Mouse (Mus musculus) thymus, adult 18-20 months (tissue): ENCODE measurements around the gene Katnal1.

Experiments used
- DNase-seq, 2 experiments: peaks; one replicate each; pipeline ENCODE4 v3.0.0; 2022; ENCODE audit warnings: mixed read lengths in 2 of 2

The Katnal1 gene

DNA sequence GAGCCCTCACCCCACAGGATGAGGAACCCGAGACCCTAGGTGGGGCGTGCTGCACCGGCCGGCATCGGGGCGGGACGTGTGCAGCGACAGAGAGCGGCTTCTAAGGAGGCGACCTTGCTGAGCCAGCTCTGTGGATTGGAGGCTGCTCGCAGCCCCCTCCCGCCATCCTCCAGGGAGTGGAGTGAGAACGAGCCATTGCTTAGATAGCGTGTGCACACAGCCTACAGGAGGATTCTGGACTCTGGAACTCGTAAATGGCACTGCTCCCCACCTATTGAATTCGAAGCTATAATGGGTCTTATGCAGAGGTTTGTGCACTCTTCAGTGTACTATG lies at the start of gene Katnal1:
Gene Katnal1, minus strand, starts transcription at position 205 of the 334 bp plus-strand sequence.
- DNase-seq = no peak

DNA sequence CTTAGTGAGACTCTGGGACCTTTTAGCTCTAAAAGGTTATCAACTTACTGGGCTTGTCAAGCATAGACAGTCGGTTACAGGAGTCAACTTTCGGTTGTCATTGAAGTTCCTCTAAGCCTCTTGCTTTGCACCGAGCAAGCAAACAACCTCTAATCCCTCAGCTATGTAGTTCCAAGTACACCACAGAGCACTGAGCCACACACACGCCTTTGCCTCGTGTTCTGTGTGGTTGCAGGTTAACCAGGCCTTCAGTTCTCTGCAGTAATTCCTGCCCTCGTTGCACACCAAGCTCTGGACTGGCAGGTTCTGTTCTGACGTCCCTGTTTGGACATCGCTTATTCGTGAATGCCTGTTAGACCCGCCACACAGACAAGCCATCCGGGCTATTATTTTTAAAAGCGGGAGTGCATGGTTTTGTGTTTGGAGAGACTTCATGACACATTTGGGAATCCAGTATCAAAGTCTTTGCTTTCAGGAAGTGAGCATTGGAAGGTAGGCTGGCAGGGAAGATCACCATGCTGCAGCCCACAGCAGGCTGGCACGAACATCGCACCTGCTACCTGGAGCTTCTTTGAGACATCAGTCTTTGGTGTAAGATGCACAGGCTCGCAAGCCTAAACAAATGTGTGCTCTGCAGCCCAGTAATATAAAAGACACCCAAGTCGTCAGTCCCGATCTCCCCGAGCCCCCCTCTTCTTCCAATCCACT lies 49.5 kb upstream of the Katnal1 start:
- peak in 1 of 2 experiments; percentile 66 for DNase-seq

DNA sequence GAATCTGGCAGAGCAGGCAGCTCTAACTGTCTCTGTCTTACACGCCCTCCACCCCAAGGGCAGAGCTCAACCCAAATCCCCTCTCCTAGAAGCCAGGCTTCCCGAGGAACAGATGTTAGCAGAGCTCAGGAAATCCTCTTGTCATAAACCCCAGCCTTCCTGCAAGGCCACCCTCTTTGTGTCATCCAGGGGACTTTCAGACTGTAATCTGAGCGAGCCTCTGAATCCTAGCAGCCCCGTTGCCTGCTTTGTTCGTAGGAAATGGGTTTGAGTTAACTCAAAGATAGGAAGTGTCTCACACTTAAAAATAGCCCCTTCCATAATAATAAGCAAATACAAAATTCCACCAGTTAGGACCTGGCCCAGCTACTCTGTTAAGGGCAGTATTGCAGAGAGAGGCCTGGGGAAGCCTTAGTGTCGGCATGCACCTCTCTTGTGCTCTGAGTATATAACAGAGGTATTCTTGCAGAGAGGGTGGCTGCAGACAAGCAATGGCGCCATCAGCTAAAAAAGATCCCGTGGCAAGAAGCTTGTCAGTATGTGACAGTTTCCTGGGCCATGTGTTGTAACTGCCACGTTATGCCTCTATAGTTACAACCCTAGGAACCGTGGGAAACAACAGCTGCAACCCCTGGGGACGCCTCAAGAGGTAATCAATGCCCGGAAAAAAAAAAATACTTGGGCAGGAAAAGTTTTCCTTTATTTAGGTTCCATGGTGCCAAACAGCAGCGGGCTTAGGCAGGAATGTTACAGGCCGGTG lies 48.8 kb upstream of the Katnal1 start:
- DNase-seq = peak in 1 of 2 experiments; percentile 63

DNA sequence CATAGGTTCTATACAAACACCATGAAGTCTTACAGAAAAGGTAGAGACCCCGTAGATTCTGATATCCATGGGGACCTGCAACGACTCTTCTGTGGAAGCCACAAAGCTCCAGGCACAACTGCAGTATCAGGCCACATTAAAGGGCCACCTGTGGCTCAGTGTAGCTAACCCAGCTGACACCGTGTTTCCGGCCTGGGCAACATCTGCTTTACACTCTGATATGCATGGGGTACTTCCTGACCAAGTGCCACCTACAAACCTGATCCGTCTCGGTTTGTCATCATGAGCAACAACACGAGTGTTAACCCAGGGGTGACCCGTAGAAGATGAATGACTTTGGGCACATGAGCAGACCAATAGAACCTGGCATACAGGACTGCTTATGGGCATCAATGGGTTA lies 47.8 kb upstream of the Katnal1 start:
- DNase-seq = peak; percentile 84 to 93

DNA sequence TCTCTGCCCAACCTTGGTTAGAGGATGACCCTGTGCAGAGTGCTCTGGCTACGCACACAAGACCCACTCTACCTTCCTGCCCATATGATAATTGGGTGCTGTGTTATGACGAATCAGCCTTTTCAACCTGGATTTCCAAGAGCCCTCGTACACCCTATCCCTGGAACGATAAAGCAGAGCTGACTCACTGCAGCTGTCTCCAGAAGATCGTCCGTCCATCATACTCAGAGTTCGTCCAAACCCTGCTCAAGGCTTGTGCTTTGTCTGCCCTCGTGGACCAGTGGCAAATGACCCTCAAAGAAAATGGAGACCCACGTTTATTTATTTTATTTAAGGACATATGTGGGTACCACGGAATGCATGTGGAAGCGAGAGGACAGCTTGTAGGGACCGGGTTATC lies 45.9 kb upstream of the Katnal1 start:
- DNase-seq = no peak

DNA sequence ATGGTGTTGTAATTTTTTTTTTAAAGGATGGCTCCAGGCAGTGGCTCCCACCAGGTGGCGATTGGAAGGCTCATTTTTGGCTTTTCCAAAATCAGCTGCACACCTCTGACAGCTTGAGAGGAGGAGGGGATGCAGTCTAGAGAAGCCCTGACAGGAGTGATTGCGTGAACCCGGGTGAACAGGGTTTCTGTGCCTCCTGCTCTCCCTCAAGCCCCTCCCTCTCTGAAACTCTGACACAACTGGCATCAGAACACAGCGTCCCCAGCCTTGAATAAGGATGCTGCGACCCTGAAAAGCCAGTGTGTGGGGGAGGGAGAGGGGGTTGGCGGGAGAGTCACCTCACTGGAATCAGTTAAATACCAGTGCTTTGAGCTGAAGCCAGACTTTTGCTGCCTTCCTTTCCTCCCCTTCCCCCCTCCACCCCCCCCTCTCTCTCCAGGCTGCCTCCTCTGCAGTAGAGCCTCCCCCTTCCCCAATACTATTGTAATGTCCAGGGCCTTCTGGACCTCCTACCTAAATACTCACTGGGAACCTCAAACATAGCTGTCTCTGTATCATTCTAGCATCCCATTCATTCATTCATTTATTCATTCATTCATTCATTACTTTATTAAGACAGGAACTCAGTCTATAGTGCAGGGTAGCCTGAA lies 44.0 kb upstream of the Katnal1 start:
- DNase-seq = peak in 1 of 2 experiments; percentile 70

DNA sequence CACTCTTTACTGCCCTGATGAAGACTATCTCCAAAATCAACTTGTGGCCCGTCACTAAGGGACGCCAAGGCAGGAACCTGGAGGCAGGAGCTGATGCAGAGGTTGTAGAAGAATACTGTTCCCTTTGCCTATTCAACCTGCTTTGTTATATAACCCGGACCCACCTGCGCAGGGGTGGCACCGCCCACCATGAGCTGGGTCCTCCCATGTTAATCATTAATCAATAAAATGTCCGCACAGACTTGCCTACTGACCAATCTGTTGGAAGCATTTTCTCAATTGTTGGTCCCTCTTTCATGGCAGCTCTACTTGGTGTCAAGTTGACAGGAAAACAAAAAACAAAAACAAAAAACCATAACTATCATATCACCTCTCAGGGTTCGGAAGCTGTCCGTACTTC lies 43.0 kb upstream of the Katnal1 start:
- DNase-seq = no peak

DNA sequence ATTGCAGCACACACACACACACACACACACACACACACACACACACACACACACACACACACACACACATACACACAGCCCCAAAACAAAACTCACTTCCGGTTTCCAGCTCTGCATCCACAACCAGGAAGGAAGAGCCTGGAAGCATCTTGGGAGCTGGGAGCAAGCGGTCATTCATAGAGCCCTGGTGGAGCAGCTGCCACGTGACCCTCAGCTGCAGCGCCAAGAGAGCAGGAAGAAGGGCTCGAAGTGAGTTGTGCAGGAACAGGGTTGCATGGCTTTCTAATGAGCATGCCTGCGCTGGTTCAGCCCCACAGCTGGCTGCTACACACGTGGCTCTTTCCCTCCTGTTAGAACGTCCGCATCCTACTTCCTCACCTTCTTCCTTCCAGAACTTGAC lies 40.5 kb upstream of the Katnal1 start:
- peak; percentile 49 to 67 for DNase-seq

DNA sequence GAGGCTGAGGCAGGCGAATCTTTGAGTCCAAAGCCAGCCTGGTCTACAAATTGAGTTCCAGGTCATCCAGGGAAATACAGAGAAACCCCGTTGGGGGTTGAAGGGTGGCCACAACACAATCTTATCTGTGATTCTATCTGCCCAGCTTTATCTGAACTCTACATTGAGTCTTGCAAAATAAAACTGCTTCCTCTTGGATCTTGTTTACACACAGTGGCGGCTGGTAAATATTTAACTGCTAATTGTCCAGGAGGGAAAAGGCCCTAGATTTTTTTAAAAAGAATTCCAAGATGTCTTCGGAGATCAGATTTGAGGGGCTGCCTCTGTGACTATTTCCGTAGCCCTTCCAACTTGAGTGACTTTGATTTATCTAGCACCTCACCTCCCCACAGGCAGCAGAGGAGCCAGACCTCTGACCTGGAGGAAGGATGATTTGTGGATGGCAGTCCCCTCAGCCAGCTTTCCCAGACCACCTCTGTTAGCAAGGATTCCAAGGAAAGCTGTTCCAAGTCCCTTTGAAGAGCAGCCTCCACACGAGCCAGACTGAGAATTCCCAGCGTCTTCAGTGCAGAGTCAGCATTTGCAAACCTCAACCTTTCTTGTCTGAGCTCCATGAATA lies 39.9 kb upstream of the Katnal1 start:
- DNase-seq = no peak

DNA sequence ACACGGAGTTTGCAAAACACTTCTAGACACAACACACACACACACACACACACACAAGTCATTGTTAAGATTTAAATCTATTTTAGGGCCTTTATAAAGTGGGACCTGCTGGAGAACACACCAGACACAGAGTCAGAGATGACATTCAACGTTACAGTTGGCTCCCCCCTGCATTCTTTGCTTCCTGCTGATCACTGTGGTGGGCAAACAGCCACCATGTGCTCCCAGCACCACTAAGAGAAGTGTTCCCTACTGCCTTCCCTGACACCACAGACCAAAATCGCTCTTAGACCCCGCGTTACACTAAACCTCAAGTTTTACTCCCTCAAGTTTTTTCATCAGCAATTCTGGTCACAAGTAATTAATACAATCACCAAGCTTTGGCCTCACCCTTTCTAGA lies 39.1 kb upstream of the Katnal1 start:
- DNase-seq = no peak

DNA sequence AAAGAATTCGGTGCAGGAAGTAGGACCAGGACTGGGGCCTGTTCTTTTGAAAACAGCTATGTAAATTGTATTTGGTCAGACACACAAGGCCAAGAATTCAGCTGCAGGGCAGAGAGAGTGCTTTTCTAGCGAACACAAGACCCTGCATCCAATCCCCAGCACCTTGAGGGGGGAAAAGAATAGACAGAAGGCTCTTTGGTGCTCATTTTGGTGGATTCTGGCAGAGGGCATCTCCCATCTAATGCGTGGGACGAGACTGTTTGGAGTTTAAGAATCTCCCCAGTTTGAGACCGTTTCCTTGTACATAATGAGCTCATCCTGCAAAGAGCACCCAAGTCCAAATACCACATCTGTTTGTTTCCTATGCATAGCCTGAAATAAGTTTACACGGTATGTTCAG lies 37.3 kb upstream of the Katnal1 start:
- no peak for DNase-seq

DNA sequence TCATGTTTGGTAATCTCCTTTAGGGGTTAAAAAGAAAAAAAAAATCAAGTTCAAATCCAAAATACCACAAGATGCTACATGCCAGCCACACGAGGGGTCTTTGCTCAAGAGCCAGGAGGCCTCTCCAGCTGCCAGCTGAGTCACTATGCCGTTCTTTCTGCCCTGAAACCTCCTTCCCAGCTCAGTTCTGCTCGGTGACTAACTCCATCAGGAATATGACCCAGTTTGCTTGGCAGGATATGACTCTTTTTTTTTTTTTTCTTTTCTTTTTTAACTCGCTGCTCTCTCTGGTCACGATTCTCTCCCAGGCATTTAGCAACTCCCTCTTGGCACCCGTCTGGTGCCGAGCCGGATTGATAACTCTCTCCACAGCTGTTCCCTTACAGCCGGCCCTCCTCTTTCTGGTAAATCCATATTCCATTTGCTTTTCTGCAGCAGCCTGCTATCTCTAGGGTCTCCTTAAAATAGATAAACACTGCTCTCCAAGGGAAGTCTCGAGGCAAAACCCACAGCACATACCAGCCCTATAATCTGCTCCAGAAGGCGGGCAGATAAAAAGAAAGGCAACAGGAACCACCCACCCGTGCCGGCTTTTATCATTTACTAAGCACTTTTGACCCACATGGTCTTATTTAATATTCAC lies 36.7 kb upstream of the Katnal1 start:
- no peak for DNase-seq

DNA sequence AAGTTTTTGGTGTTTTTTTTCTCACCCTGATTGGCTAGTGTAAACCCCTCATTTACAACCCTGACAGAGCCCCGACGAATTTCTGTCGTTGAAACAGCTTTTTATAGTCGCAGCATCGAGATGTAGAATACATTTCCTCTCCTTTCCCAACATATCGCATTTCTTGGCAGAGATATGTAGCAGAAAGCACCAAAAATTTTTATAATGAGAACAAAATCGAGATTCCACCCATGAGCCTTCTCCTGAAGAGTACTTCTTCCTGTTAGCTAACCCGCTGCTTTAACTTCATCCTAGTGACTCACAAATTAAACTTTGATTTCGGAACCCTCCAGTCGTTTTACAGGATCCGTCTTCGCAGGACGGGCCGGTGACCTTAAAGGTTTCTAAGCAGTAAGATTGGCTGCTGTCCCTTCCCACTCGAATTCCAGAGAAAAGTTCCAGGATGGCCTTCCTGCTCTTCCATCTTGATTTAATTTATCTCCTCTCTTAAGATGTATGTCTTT lies 36.0 kb upstream of the Katnal1 start:
- DNase-seq = no peak

DNA sequence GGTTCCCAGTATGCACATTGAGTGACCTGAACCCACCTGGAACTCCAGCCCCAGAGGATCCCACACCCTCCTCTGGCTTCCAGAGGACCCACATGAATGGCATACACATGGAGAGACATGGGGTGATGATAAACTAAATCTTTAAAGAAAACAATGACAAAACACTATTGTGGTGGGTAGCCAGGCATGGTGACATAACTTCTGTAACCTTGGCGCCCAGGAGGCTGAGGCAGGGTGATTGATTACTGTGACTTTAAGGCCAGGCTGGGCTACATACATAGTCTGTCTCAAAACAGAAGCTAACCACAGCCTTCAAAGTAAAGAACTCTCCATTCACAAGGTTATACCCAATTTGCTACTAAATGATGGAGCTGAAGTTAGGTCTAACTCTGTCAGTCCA lies 35.1 kb upstream of the Katnal1 start:
- DNase-seq = no peak

DNA sequence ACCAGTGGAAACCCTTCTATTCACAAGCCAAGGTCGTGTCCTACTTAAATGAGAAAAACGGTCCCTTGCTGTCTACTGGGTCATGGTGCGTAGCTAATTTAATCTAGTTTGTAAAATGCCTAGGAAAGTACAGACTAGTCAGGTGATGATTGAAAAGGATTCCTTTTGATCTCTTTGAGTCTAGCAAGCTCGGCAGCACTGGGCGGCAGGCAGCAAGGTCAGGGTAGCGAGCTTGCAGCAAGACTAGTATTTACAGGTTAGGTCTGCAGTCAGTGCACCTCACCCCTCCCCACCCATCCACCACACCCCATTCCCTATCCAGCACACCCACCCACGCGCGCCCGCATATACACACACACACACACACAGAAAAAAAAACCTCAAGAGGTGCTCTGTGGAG lies 31.1 kb upstream of the Katnal1 start:
- no peak for DNase-seq

DNA sequence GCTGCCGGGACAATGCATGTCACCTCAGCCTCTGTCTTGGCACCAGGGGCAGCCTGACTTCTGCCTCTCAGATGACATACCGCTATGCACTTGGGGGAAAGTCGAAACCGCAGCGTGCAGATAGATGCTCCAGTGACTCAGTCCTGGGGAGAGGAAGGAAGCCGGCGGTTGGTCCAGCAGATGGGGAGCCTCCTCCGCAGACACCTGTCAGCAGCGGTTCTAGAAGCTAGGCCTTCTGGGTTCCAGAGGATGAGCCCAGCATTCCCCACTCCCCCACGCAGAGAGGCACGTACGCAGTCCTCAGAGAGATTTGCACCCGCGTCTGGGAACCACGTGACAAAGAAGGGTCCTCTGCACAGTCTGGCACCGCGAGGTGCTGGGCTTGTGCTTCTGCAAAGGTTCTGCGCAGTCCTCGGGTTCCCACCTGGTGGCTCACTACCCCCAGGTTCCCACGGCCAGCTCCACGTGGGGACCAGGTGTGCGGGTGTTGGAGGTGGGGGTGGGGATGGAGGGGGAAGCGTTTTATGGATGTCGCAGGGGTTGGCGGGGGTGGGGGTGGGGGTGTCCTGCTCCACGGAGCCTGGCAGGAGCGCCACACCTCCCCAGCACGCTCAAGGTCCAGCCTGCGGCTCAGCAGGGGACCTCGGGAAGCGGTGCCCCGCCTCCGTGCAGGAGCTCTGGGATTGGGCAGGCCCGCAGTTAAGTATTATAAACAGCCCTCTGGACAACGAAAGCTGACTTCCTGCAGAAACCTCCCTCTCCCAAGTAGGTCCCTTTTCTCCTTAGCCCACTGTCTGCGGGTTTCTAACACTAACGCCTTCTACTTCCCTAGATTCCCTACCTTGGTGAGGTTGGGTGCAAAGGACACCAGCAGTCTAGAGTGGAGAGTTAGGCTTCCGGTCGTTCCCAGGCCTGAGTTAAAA lies 30.2 kb upstream of the Katnal1 start:
- peak; percentile 88 to 93 for DNase-seq

DNA sequence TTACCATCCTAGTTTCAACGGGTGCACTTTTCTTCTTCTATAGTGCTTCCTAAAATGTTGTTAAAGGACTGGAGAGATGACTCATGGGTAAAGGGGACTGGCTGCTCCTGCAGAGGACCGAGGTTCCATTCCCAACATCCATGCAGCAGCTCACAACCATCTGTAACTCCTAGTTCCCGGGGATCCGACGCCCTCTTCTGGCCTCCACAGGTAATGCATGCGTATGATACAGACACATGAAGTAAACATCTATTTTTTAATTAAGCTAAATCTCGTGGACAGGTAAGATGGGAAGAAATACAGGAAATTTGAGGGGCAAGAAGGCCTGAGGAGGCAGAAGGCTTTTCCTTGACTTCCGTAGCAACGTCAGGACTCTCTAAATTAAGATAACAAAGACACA lies 29.2 kb upstream of the Katnal1 start:
- DNase-seq = peak; percentile 48 to 70

DNA sequence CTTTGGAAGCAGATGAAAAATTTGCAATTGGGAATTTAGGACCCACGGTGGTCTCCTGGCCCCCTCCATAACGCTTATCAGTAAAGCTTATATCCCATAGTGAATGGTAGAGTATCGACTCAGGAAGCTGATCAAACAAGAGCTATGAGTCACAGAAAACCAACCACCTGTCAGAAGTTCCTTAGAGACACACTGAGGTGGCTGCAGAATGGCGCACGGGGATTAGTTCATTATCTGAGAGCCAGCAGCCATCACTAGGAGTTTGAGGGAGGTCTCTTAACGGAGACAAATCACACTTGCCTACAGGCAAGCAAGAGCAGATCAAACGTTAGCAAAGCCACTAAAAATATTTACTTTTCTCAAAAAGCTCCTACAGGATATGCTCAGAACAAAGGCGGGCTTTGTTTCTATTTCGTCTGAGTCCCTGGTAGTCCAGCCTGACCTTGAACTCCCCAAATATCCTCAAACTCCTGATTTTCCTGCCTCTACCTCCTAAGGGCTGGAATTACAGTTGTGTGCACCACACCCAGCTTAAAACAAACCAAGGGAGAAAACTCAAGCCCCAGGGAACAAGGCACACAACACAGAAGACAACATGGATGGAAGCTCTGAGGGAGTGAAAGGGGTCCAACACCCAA lies 27.9 kb upstream of the Katnal1 start:
- no peak for DNase-seq

DNA sequence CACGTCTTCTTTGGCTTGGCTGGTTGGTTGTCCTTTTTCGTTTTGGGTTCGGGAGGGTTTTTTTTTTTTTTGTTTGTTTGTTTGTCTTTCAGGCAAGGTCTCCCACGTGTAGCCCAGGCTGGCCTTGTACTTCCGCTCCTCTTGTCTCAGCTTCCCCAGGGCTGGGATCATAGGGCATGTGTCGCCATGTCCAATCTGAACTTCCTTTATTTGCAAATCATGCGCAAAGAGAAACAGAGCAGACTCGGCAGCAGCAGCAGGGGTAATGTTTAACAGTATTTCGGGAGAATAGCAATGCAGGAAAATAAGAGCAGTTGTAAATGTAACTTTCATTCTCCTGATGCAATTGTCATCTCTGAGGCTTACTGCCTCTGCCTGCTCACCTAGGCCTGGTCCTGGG lies 27.0 kb upstream of the Katnal1 start:
- no peak for DNase-seq

DNA sequence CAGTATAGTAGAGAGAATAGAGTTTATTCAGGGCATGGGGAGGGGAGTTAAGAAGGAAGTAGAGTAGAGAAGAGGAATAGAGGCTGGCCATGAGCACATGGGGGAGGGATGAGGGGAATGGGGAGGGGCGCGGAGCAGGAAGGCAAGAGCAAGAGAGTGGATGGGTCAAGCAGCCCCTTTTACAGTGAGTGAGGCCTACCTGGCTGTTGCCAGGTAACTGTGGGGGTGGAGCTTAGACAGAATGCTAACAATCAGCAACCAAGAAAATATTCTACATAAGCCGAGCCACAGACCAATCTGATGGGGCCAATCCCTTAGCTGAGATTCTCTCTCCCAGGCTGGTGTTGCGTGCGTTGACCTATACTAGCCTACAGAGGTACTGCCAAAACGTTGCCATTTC lies 26.5 kb upstream of the Katnal1 start:
- DNase-seq = no peak
